Mouse (Mus musculus) spleen, adult 2 months (tissue): ENCODE measurements around the gene Zbtb44. TPM values are rescaled to one million over a fixed set of nuclear protein-coding genes. Genes with fewer than 3 reads are reported as not detected.

ENCODE experiments used
- DNase-seq, 2 experiments: peaks; one replicate each; pipeline versions ENCODE4 v3.0.0 to v3.0.0-alpha.2; 2012 to 2021; ENCODE audit warnings: low spot score in 2 of 2, low read depth in 1 of 2
- H3K27ac ChIP-seq: fragments of 200-500 bp; 2 replicates; pipeline ENCODE4 v1.5.1; 2012; ENCODE audit warnings: low read length, inconsistent platforms; ENCODE audit not compliant: insufficient read depth
- H3K27me3 ChIP-seq: fragments of 200-500 bp; 2 replicates; pipeline ENCODE4 v1.6.1; 2012; ENCODE audit warnings: mild to moderate bottlenecking, moderate library complexity, low read length, inconsistent platforms; ENCODE audit not compliant: control insufficient read depth, insufficient read depth
- H3K36me3 ChIP-seq: fragments of 200-500 bp; 2 replicates; pipeline ENCODE4 v1.6.1; 2012; ENCODE audit warnings: mild to moderate bottlenecking, low read length, inconsistent platforms; ENCODE audit not compliant: control insufficient read depth, insufficient read depth
- H3K4me1 ChIP-seq: fragments of 200-500 bp; 2 replicates; pipeline ENCODE4 v1.6.1; 2011; ENCODE audit warnings: inconsistent platforms; ENCODE audit not compliant: control insufficient read depth, insufficient read depth, insufficient read length
- H3K4me3 ChIP-seq: fragments of 200-500 bp; 2 replicates; pipeline ENCODE4 v1.5.1; 2011; ENCODE audit warnings: mild to moderate bottlenecking, inconsistent platforms; ENCODE audit not compliant: insufficient read depth, insufficient read length; ENCODE audit errors: extremely low read depth
- CTCF ChIP-seq: fragments of 200-500 bp; IDR thresholded peaks from 2 replicates; pipeline ENCODE4 v1.5.1; 2011; ENCODE audit warnings: mild to moderate bottlenecking, inconsistent platforms; ENCODE audit not compliant: insufficient read depth, insufficient read length, insufficient replicate concordance; ENCODE audit errors: extremely low read depth
- POLR2A ChIP-seq: fragments of 200-500 bp; IDR thresholded peaks from 2 replicates; pipeline ENCODE4 v1.6.1; 2011; ENCODE audit warnings: low read depth, low read length, inconsistent platforms
- WGBS: fragments of 180-500 bp; shearing (Covaris S2); methylation state at CpG from one replicate; pipeline ENCODE4 v1.1.7; 2018; 5-methylcytosine and 5-hydroxymethylcytosine counted together
- polyA plus RNA-seq: library from polyadenylated mRNA; depleted of rRNA; stranded (reverse); fragments of >200 nt; gene quantifications from 2 replicates; pipeline ENCODE4 v1.2.3, GENCODE M21; 2012

The Zbtb44 gene
- polyA plus RNA-seq, 1 experiment: 4.5 TPM

DNA sequence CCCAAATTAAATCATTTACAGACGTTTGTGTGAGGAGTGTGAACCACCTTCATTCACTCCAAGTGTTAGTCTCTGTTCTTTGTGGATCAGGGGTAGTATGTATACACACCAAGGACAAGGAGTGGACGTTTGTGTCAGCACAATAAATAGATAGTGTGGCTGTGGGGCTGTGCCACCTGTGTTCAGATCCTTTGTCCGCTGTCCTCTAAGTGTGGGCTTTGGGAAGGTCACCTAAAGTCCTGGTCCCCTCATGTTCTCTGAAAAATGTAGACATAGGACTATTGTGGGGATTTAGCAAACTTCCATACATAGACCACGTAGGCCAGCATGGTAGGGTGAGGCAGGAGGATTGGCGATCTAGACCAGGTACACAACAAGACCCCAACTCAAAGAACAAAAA is 55.1 kb downstream of the Zbtb44 start:
- Histone ChIP-seq H3K4me3 (no peak overlapping the region), H3K4me1 (no peaks in the 10 kb centered on the region), H3K36me3 (peaks cover 3% of the 10 kb centered on the region; the same call in 1 of the 2 replicates), H3K27ac (no peak overlapping the region), H3K27me3 (no peaks in the 10 kb centered on the region)
- 77% methylated on average over 5 of the region's 5 CpGs for WGBS
- no peak for TF ChIP-seq POLR2A
- no peak for TF ChIP-seq CTCF
- DNase-seq: no peak

DNA sequence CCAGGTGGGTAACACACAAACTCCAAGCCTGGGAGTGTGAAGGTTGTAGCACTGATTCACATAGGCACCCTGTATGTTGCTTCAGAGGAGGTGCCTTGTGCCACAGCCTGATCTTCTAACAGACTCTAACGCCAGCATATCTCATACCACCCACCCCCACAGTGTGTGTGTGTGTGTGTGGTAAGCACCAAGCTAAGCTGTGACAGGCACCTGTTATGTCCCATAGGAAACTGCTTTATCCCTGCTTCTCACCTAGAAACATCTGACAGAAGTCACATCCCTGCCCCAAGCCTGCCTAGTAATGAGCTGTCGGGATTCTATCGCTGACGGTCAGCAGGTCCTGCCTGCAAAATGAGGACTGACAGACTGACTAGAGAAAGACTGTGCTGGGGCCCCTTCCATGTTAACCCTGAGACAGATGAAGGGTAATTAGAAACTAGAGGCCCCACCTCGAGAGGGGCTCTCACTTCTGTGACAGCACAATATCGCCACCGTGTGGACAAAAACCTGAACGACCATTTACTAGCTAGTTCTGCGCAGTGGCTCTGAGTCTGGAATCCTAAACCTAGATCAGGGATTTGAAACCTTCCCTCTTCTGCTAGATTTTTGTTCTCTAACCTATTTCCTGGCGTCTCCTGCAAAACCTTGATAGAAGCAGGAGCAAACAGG is 55.8 kb downstream of the Zbtb44 start:
- peak; percentile 12 to 38 for DNase-seq
- 34% methylated on average over 10 of the region's 10 CpGs for WGBS
- peak; percentile 56; the same call in 1 of the 2 replicates for TF ChIP-seq CTCF
- no peak for TF ChIP-seq POLR2A
- Histone ChIP-seq H3K4me3 (no peak overlapping the region), H3K27me3 (no peaks in the 10 kb centered on the region), H3K27ac (no peak overlapping the region), H3K36me3 (peaks cover 3% of the 10 kb centered on the region; the same call in 1 of the 2 replicates), H3K4me1 (no peaks in the 10 kb centered on the region)

DNA sequence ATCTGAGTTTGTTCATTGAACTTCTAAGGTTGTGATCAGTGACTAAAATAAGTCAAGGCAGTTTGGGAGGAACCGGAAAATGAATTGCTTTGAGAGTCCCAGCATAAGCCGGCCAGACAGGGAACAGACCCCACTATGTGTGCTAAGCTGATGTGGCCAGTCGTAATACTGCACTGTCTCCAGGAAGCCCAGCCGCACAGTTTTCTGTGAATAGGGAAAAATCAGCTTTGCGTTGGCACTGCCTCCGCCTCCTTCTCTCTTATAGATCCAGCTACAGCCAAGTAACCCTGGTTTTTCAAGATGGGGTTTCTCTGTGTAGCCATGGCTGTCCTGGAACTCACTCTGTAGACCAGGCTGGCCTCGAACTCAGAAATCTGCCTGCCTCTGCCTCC is 56.3 kb downstream of the Zbtb44 start:
- Histone ChIP-seq H3K4me3 (no peak overlapping the region), H3K36me3 (peaks cover 3% of the 10 kb centered on the region; the same call in 1 of the 2 replicates), H3K27me3 (no peaks in the 10 kb centered on the region), H3K4me1 (no peaks in the 10 kb centered on the region), H3K27ac (no peak overlapping the region)
- no peak for DNase-seq
- 79% methylated on average over 7 of the region's 7 CpGs for WGBS
- TF ChIP-seq POLR2A: no peak
- no peak for TF ChIP-seq CTCF

DNA sequence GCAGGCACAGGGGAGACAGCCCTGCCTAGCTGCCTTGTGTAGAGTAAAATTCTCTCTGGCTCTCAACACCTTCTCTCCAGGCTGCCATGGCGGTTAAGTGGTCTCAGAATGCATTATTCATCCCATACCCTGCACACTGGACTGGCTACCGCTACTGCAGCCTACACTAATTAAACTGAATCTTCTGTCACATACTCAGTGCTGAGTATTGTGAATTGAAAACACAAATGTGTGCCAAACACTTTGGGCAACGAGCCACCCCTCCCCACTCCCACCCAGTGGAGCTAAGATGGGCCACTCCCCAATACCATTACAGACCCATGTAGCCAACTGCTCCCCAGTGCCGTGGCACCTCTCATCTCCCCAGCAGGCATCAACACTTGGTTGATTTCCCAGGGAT is 57.0 kb downstream of the Zbtb44 start:
- Histone ChIP-seq H3K27ac (no peak overlapping the region), H3K36me3 (peaks cover 3% of the 10 kb centered on the region; the same call in 1 of the 2 replicates), H3K4me1 (no peaks in the 10 kb centered on the region), H3K27me3 (no peaks in the 10 kb centered on the region), H3K4me3 (no peak overlapping the region)
- WGBS: 87% methylated on average over 4 of the region's 4 CpGs
- TF ChIP-seq POLR2A: no peak
- no peak for TF ChIP-seq CTCF
- DNase-seq: no peak

DNA sequence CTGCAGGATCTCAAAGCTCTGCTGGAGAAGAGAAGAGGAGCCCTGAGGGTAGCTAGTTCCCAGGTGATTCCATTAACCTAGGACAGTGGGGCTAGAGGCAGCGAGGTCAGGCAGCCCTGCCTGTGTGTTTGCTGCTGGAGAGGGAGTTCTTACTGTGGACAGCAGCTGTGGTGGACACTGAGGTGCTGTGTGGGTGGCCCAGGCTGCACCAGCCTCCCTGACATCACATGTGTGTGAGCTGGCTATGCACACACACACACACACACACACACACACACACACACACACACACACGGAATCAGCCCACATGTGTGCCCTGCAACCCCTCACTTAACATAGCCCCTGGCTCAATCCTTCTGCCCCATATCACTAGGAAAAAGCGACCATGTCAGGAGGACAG is 57.7 kb downstream of the Zbtb44 start:
- DNase-seq: no peak
- no peak overlapping the region for H3K27ac ChIP-seq
- H3K27me3 ChIP-seq: no peaks in the 10 kb centered on the region
- H3K4me3 ChIP-seq: no peak overlapping the region
- H3K36me3 ChIP-seq: peaks cover 3% of the 10 kb centered on the region; the same call in 1 of the 2 replicates
- TF ChIP-seq POLR2A (no peak), CTCF (no peak)
- no peaks in the 10 kb centered on the region for H3K4me1 ChIP-seq
- 82% methylated on average over 3 of the region's 3 CpGs for WGBS

DNA sequence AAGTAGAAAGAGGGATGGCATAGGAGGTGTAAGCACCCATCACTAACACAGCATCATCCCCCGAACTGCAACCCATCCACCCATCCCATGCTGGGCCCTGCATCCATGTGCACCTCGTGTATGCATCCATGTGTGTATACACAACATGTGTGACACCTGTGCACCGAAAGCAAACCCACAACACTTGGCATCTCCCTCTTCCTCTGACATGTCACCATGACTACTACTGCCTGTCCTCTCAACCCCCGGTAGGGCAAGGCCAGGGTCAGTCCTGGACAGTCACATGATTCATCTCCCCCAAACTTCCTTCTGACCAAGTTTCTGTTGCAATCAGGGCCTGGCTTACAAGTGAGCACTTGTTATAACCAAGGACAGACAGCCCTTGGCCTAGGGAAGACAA is 58.4 kb downstream of the Zbtb44 start:
- H3K4me1 ChIP-seq: no peaks in the 10 kb centered on the region
- TF ChIP-seq CTCF: no peak
- no peak for TF ChIP-seq POLR2A
- H3K36me3 ChIP-seq: peaks cover 3% of the 10 kb centered on the region; the same call in 1 of the 2 replicates
- no peak overlapping the region for H3K4me3 ChIP-seq
- H3K27ac ChIP-seq: no peak overlapping the region
- WGBS: 88% methylated on average over 4 of the region's 4 CpGs
- H3K27me3 ChIP-seq: no peaks in the 10 kb centered on the region
- no peak for DNase-seq

DNA sequence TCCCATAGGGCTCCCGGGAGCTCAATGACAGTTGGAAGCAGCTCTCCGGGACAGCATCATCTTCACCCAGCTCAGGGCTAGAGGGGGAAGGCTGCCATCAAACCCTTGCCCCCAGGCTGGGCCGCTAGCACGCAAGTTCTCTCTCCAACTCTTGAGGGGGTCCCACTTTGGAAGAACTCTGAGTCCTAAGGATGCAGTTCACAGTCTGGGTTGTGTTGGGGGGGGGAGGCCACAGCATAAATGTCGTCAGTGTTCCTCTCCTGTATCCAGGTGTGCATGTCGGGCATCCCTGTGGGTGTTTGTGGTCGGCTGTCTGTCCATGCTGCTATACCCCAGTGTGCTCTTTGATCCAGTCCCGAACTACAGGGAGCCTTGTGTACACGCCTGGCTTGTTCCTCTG is 59.1 kb downstream of the Zbtb44 start:
- H3K4me1 ChIP-seq: no peaks in the 10 kb centered on the region
- no peak overlapping the region for H3K4me3 ChIP-seq
- H3K27me3 ChIP-seq: no peaks in the 10 kb centered on the region
- no peak overlapping the region for H3K27ac ChIP-seq
- 89% methylated on average over 9 of the region's 9 CpGs for WGBS
- no peak for DNase-seq
- peaks cover 3% of the 10 kb centered on the region; the same call in 1 of the 2 replicates for H3K36me3 ChIP-seq
- no peak for TF ChIP-seq POLR2A
- no peak for TF ChIP-seq CTCF
